Mouse (Mus musculus) heart, embryonic 16.5 days (tissue): Measurements from ENCODE around the gene Agfg1. TPM values are rescaled to one million over a fixed set of nuclear protein-coding genes. Genes with fewer than 3 reads are reported as not detected.

Experiments
- ATAC-seq: fragments of 200-750 bp; cut with Nextera tagmentation; replicated peaks from 2 replicates; pipeline ENCODE4 v1.8.0; 2017; ENCODE audit warnings: moderate number of reproducible peaks; ENCODE audit not compliant: insufficient read depth, low FRiP score; ENCODE audit errors: extremely low read depth
- H3K27ac ChIP-seq: fragments of 300-500 bp; sonication (generic); 2 replicates; pipeline ENCODE4 v1.5.1; 2014; ENCODE audit warnings: mild to moderate bottlenecking, low read length, control low read depth, moderate library complexity
- H3K27me3 ChIP-seq: fragments of 300-500 bp; sonication (generic); 2 replicates; pipeline ENCODE4 v1.6.1; 2014; ENCODE audit warnings: low read length, mixed read lengths; ENCODE audit not compliant: control insufficient read depth, insufficient read depth
- H3K36me3 ChIP-seq: fragments of 300-500 bp; sonication (generic); 2 replicates; pipeline ENCODE4 v1.6.1; 2014; ENCODE audit not compliant: control insufficient read depth, insufficient read depth
- H3K4me1 ChIP-seq: fragments of 300-500 bp; sonication (generic); 2 replicates; pipeline ENCODE4 v1.6.1; 2014; ENCODE audit warnings: low read length, mixed read lengths; ENCODE audit not compliant: control insufficient read depth, insufficient read depth
- H3K4me2 ChIP-seq: fragments of 300-500 bp; sonication (generic); 2 replicates; pipeline ENCODE4 v1.6.1; 2014; ENCODE audit warnings: low read depth, mild to moderate bottlenecking, control low read depth, low read length
- H3K4me3 ChIP-seq: fragments of 300-500 bp; sonication (generic); 2 replicates; pipeline ENCODE4 v1.5.1; 2014; ENCODE audit warnings: mild to moderate bottlenecking, control low read depth, low read length
- H3K9ac ChIP-seq: fragments of 300-500 bp; sonication (generic); 2 replicates; pipeline ENCODE4 v1.6.1; 2014; ENCODE audit warnings: low read length, control low read depth
- H3K9me3 ChIP-seq: fragments of 300-500 bp; sonication (generic); replicated peaks from 2 replicates; pipeline ENCODE4 v1.6.1; 2016; ENCODE audit warnings: low read length; ENCODE audit not compliant: control insufficient read depth
- whole genome bisulfite sequencing: fragments of 180-500 bp; shearing (Covaris S2); extraction: QIAGEN DNeasy Blood & Tissue Kit; methylation state at CpG from one replicate; pipeline ENCODE4 v1.1.7; 2014; 5-methylcytosine and 5-hydroxymethylcytosine counted together
- polyA plus RNA-seq: library from polyadenylated mRNA; unstranded; fragments of >200 nt; fragmentation: Nextera tagmentation; extraction: Ambion mirVana; gene quantifications from 2 replicates; pipeline ENCODE4 v1.2.1, GENCODE M21; 2015

Agfg1 gene
- polyA plus RNA-seq, 1 experiment from 2014 or later: 30.4 TPM

GRCm38 (mm10) chr1:82819366-82819765 is 19.9 kb upstream of the Agfg1 start:
- Histone ChIP-seq H3K9ac (no peak overlapping the region), H3K36me3 (no peaks in the 10 kb centered on the region), H3K27ac (peak overlapping the region; percentile 62), H3K4me1 (peaks cover 9% of the 10 kb centered on the region), H3K4me3 (no peak overlapping the region), H3K4me2 (no peak overlapping the region), H3K9me3 (no peaks in the 10 kb centered on the region), H3K27me3 (no peaks in the 10 kb centered on the region)
- no peak; the same call in 1 of the 2 replicates for ATAC-seq
- WGBS: 50% methylated on average over 10 of the region's 10 CpGs

GRCm38 (mm10) chr1:82820179-82820578 is 19.1 kb upstream of the Agfg1 start:
- 30% methylated on average over 15 of the region's 15 CpGs for WGBS
- no peaks in the 10 kb centered on the region for H3K27me3 ChIP-seq
- peak overlapping the region; percentile 62 for H3K27ac ChIP-seq
- peak overlapping the region; percentile 33 for H3K4me3 ChIP-seq
- peaks cover 9% of the 10 kb centered on the region for H3K4me1 ChIP-seq
- peak overlapping the region; percentile 22; the same call in 1 of the 2 replicates for H3K4me2 ChIP-seq
- no peaks in the 10 kb centered on the region for H3K36me3 ChIP-seq
- H3K9me3 ChIP-seq: no peaks in the 10 kb centered on the region
- peak overlapping the region; percentile 44 for H3K9ac ChIP-seq
- ATAC-seq: no peak; the same call in 1 of the 2 replicates

- H3K4me1 ChIP-seq: peaks cover 6% of the 10 kb centered on the region
- WGBS: 73% methylated on average over 3 of the region's 3 CpGs
- H3K4me2 ChIP-seq: no peak overlapping the region
- H3K36me3 ChIP-seq: no peaks in the 10 kb centered on the region
- no peak for ATAC-seq
- no peaks in the 10 kb centered on the region for H3K9me3 ChIP-seq
- H3K27ac ChIP-seq: peak overlapping the region; percentile 62
- H3K27me3 ChIP-seq: no peaks in the 10 kb centered on the region
- peak overlapping the region; percentile 33 for H3K4me3 ChIP-seq
- H3K9ac ChIP-seq: peak overlapping the region; percentile 44
Measured at GRCm38 (mm10) chr1:82820626-82821186, 18.6 kb upstream of the Agfg1 start.

GRCm38 (mm10) chr1:82821846-82822245 is 17.4 kb upstream of the Agfg1 start:
- WGBS: 79% methylated on average over 3 of the region's 3 CpGs

GRCm38 (mm10) chr1:82824147-82824546 is 15.1 kb upstream of the Agfg1 start:
- 82% methylated on average over 6 of the region's 6 CpGs for WGBS
- no peak overlapping the region for H3K4me3 ChIP-seq

More at GRCm38 (mm10) chr1:82821846-82822245, 17.4 kb upstream of the Agfg1 start:
- ATAC-seq: no peak
- H3K4me2 ChIP-seq: no peak overlapping the region
- no peaks in the 10 kb centered on the region for H3K27me3 ChIP-seq
- peaks cover 3% of the 10 kb centered on the region; the same call in 1 of the 2 replicates for H3K4me1 ChIP-seq
- no peaks in the 10 kb centered on the region for H3K36me3 ChIP-seq
- no peak overlapping the region for H3K4me3 ChIP-seq
- H3K9me3 ChIP-seq: no peaks in the 10 kb centered on the region
- no peak overlapping the region for H3K9ac ChIP-seq
- no peak overlapping the region for H3K27ac ChIP-seq

GRCm38 (mm10) chr1:82825256-82825655 is 14.0 kb upstream of the Agfg1 start:
- no peak for ATAC-seq
- no peak overlapping the region for H3K4me3 ChIP-seq
- no peak overlapping the region for H3K27ac ChIP-seq
- H3K36me3 ChIP-seq: no peaks in the 10 kb centered on the region
- no peaks in the 10 kb centered on the region for H3K27me3 ChIP-seq
- H3K4me1 ChIP-seq: peaks cover under 1% of the 10 kb centered on the region; the same call in 1 of the 2 replicates
- no peaks in the 10 kb centered on the region for H3K9me3 ChIP-seq
- no peak overlapping the region for H3K9ac ChIP-seq
- no peak overlapping the region for H3K4me2 ChIP-seq
- 86% methylated on average over 2 of the region's 2 CpGs for WGBS

More at GRCm38 (mm10) chr1:82824147-82824546, 15.1 kb upstream of the Agfg1 start:
- H3K4me2 ChIP-seq: no peak overlapping the region
- H3K27me3 ChIP-seq: no peaks in the 10 kb centered on the region
- H3K27ac ChIP-seq: no peak overlapping the region
- no peaks in the 10 kb centered on the region for H3K9me3 ChIP-seq
- H3K36me3 ChIP-seq: no peaks in the 10 kb centered on the region
- peaks cover 3% of the 10 kb centered on the region; the same call in 1 of the 2 replicates for H3K4me1 ChIP-seq
- H3K9ac ChIP-seq: no peak overlapping the region
- ATAC-seq: no peak

- Histone ChIP-seq H3K4me3 (no peak overlapping the region), H3K9ac (no peak overlapping the region), H3K4me1 (no peaks in the 10 kb centered on the region), H3K27ac (no peak overlapping the region), H3K9me3 (no peaks in the 10 kb centered on the region), H3K4me2 (no peak overlapping the region), H3K27me3 (no peaks in the 10 kb centered on the region), H3K36me3 (no peaks in the 10 kb centered on the region)
- 90% methylated on average over 7 of the region's 7 CpGs for WGBS
- ATAC-seq: no peak
Measured at GRCm38 (mm10) chr1:82825783-82826182, 13.5 kb upstream of the Agfg1 start.

GRCm38 (mm10) chr1:82826911-82827310 is 12.4 kb upstream of the Agfg1 start:
- no peaks in the 10 kb centered on the region for H3K36me3 ChIP-seq
- no peak for ATAC-seq
- H3K4me1 ChIP-seq: peaks cover 9% of the 10 kb centered on the region
- no peaks in the 10 kb centered on the region for H3K9me3 ChIP-seq
- H3K4me3 ChIP-seq: no peak overlapping the region
- H3K27me3 ChIP-seq: no peaks in the 10 kb centered on the region
- H3K27ac ChIP-seq: no peak overlapping the region
- 48% methylated on average over 5 of the region's 5 CpGs for WGBS
- H3K9ac ChIP-seq: no peak overlapping the region
- no peak overlapping the region for H3K4me2 ChIP-seq

GRCm38 (mm10) chr1:82830771-82831170 is 8.5 kb upstream of the Agfg1 start:
- WGBS: 78% methylated on average over 1 of the region's 1 CpGs
- no peaks in the 10 kb centered on the region for H3K9me3 ChIP-seq
- H3K4me3 ChIP-seq: no peak overlapping the region
- no peaks in the 10 kb centered on the region for H3K27me3 ChIP-seq
- no peaks in the 10 kb centered on the region for H3K36me3 ChIP-seq
- peaks cover 21% of the 10 kb centered on the region for H3K4me1 ChIP-seq
- no peak overlapping the region; the same call in 1 of the 2 replicates for H3K27ac ChIP-seq
- ATAC-seq: no peak
- no peak overlapping the region for H3K9ac ChIP-seq
- H3K4me2 ChIP-seq: no peak overlapping the region
